Mouse (Mus musculus): ENCODE data around the gene Hist1h2bb. TPM values are rescaled to one million over a fixed set of nuclear protein-coding genes. Genes with fewer than 3 reads are reported as not detected.

Gene Hist1h2bb
- polyA plus RNA-seq, 1 experiment from 2014 or later, result 4.6 TPM

GRCm38 (mm10) chr13:23705751-23706356 lies 40.7 kb upstream of the Hist1h2bb start:
- no peak overlapping the region for H3K4me2 ChIP-seq
- no peak overlapping the region for H3K4me3 ChIP-seq (ENCODE audit: low read depth, low read length)
- 0 out of 2 replicates have a peak, but pooled peaks cover 4% of the 10 kb centered on the region for H3K27me3 ChIP-seq (replicated peaks; ENCODE audit: control insufficient read depth, insufficient read depth, low read length)
- WGBS, result 81% methylated on average over 7 of the region's 7 CpGs
- H3K4me1 ChIP-seq (replicated peaks; ENCODE audit: control insufficient read depth, insufficient read depth, low read length), result peaks cover 8% of the 10 kb centered on the region
- no peak for ATAC-seq (replicated peaks; ENCODE audit: low FRiP score)
- H3K9me3 ChIP-seq (ENCODE audit: control insufficient read depth, low read length), result no peaks in the 10 kb centered on the region
- H3K9ac ChIP-seq (ENCODE audit: low read depth, low read length), result no peak overlapping the region
- DNase-seq (ENCODE audit: low spot score), result peak; percentile 27
- H3K36me3 ChIP-seq (ENCODE audit: control insufficient read depth, insufficient read depth, low read length), result no peaks in the 10 kb centered on the region
- H3K27ac ChIP-seq (ENCODE audit: low read depth, low read length), result no peak overlapping the region

GRCm38 (mm10) chr13:23706771-23707170 lies 39.8 kb upstream of the Hist1h2bb start:
- 88% methylated on average over 12 of the region's 12 CpGs for WGBS

GRCm38 (mm10) chr13:23708041-23708440 lies 38.5 kb upstream of the Hist1h2bb start:
- 0 out of 2 replicates have a peak, but pooled peaks cover 4% of the 10 kb centered on the region for H3K27me3 ChIP-seq (replicated peaks; ENCODE audit: control insufficient read depth, insufficient read depth, low read length)
- no peak overlapping the region for H3K9ac ChIP-seq (ENCODE audit: low read depth, low read length)
- DNase-seq (ENCODE audit: low spot score) (peak; percentile 25), ATAC-seq (replicated peaks; ENCODE audit: low FRiP score) (no peak)
- H3K4me1 ChIP-seq (replicated peaks; ENCODE audit: control insufficient read depth, insufficient read depth, low read length), result peaks cover 5% of the 10 kb centered on the region
- no peaks in the 10 kb centered on the region for H3K9me3 ChIP-seq (ENCODE audit: control insufficient read depth, low read length)
- no peaks in the 10 kb centered on the region for H3K36me3 ChIP-seq (ENCODE audit: control insufficient read depth, insufficient read depth, low read length)
- H3K27ac ChIP-seq (ENCODE audit: low read depth, low read length), result no peak overlapping the region
- WGBS, result 77% methylated on average over 4 of the region's 4 CpGs
- no peak overlapping the region for H3K4me2 ChIP-seq
- no peak overlapping the region for H3K4me3 ChIP-seq (ENCODE audit: low read depth, low read length)

More at GRCm38 (mm10) chr13:23706771-23707170, 39.8 kb upstream of the Hist1h2bb start:
- H3K4me3 ChIP-seq (ENCODE audit: low read depth, low read length), result no peak overlapping the region
- no peak for ATAC-seq (replicated peaks; ENCODE audit: low FRiP score)
- H3K27ac ChIP-seq (ENCODE audit: low read depth, low read length), result no peak overlapping the region
- 0 out of 2 replicates have a peak, but pooled peaks cover 4% of the 10 kb centered on the region for H3K27me3 ChIP-seq (replicated peaks; ENCODE audit: control insufficient read depth, insufficient read depth, low read length)
- H3K36me3 ChIP-seq (ENCODE audit: control insufficient read depth, insufficient read depth, low read length), result no peaks in the 10 kb centered on the region
- no peak for DNase-seq (ENCODE audit: low spot score)
- no peak overlapping the region for H3K4me2 ChIP-seq
- no peak overlapping the region for H3K9ac ChIP-seq (ENCODE audit: low read depth, low read length)
- no peaks in the 10 kb centered on the region for H3K9me3 ChIP-seq (ENCODE audit: control insufficient read depth, low read length)
- H3K4me1 ChIP-seq (replicated peaks; ENCODE audit: control insufficient read depth, insufficient read depth, low read length), result peaks cover 5% of the 10 kb centered on the region

- peak; percentile 16 for DNase-seq (ENCODE audit: low spot score)
- no peak for ATAC-seq (replicated peaks; ENCODE audit: low FRiP score)
- H3K4me1 ChIP-seq (replicated peaks; ENCODE audit: control insufficient read depth, insufficient read depth, low read length), result peaks cover 5% of the 10 kb centered on the region
- 74% methylated on average over 4 of the region's 4 CpGs for WGBS
- H3K27me3 ChIP-seq (replicated peaks; ENCODE audit: control insufficient read depth, insufficient read depth, low read length), result 0 out of 2 replicates have a peak, but pooled peaks cover 4% of the 10 kb centered on the region
- H3K36me3 ChIP-seq (ENCODE audit: control insufficient read depth, insufficient read depth, low read length), result no peaks in the 10 kb centered on the region
- H3K27ac ChIP-seq (ENCODE audit: low read depth, low read length), result no peak overlapping the region
- H3K9me3 ChIP-seq (ENCODE audit: control insufficient read depth, low read length), result no peaks in the 10 kb centered on the region
- no peak overlapping the region for H3K4me3 ChIP-seq (ENCODE audit: low read depth, low read length)
- H3K4me2 ChIP-seq, result no peak overlapping the region
- no peak overlapping the region for H3K9ac ChIP-seq (ENCODE audit: low read depth, low read length)
Observed at GRCm38 (mm10) chr13:23708654-23709053, 37.9 kb upstream of the Hist1h2bb start.

GRCm38 (mm10) chr13:23709714-23710373 lies 36.7 kb upstream of the Hist1h2bb start:
- DNase-seq (ENCODE audit: low spot score), result no peak

GRCm38 (mm10) chr13:23710374-23711089 lies 36.0 kb upstream of the Hist1h2bb start, which contains the start of gene Hfe:
Gene Hfe, minus strand, starts transcription at chr13:23710854.
- ATAC-seq (replicated peaks; ENCODE audit: low FRiP score) (0 out of 2 replicates have a peak, but pooled peaks have one; percentile 47), DNase-seq (ENCODE audit: low spot score) (peak; percentile 62)
- 2% methylated on average over 17 of the region's 17 CpGs for WGBS
- H3K27ac ChIP-seq (ENCODE audit: low read depth, low read length), result no peak within 1 kb of the TSS
- no peaks in the 10 kb centered on the region for H3K9me3 ChIP-seq (ENCODE audit: control insufficient read depth, low read length)
- peak within 1 kb of the TSS; percentile 41 for H3K4me3 ChIP-seq (ENCODE audit: low read depth, low read length)
- H3K4me2 ChIP-seq, result peak within 1 kb of the TSS; percentile 71
- peak within 1 kb of the TSS; percentile 63 for H3K9ac ChIP-seq (ENCODE audit: low read depth, low read length)
- H3K27me3 ChIP-seq (replicated peaks; ENCODE audit: control insufficient read depth, insufficient read depth, low read length), result 0 out of 2 replicates have a peak, but pooled peaks cover 4% of the 10 kb centered on the region
- H3K4me1 ChIP-seq (replicated peaks; ENCODE audit: control insufficient read depth, insufficient read depth, low read length), result peaks cover 5% of the 10 kb centered on the region; the same call in 1 of the 2 replicates
- no peaks in the 10 kb centered on the region for H3K36me3 ChIP-seq (ENCODE audit: control insufficient read depth, insufficient read depth, low read length)

More at GRCm38 (mm10) chr13:23709714-23710373, 36.7 kb upstream of the Hist1h2bb start:
- no peaks in the 10 kb centered on the region for H3K9me3 ChIP-seq (ENCODE audit: control insufficient read depth, low read length)
- H3K4me2 ChIP-seq, result peak overlapping the region; percentile 71
- peak overlapping the region; percentile 41 for H3K4me3 ChIP-seq (ENCODE audit: low read depth, low read length)
- 0 out of 2 replicates have a peak, but pooled peaks cover 4% of the 10 kb centered on the region for H3K27me3 ChIP-seq (replicated peaks; ENCODE audit: control insufficient read depth, insufficient read depth, low read length)
- no peaks in the 10 kb centered on the region for H3K36me3 ChIP-seq (ENCODE audit: control insufficient read depth, insufficient read depth, low read length)
- WGBS, result 38% methylated on average over 14 of the region's 15 CpGs
- H3K9ac ChIP-seq (ENCODE audit: low read depth, low read length), result peak overlapping the region; percentile 63
- H3K27ac ChIP-seq (ENCODE audit: low read depth, low read length), result no peak overlapping the region
- no peak for ATAC-seq (replicated peaks; ENCODE audit: low FRiP score)
- peaks cover 5% of the 10 kb centered on the region; the same call in 1 of the 2 replicates for H3K4me1 ChIP-seq (replicated peaks; ENCODE audit: control insufficient read depth, insufficient read depth, low read length)

- 43% methylated on average over 5 of the region's 5 CpGs for WGBS
- Histone ChIP-seq H3K27ac (ENCODE audit: low read depth, low read length) (no peak overlapping the region), H3K9me3 (ENCODE audit: control insufficient read depth, low read length) (no peaks in the 10 kb centered on the region), H3K4me3 (ENCODE audit: low read depth, low read length) (no peak overlapping the region), H3K4me2 (no peak overlapping the region), H3K36me3 (ENCODE audit: control insufficient read depth, insufficient read depth, low read length) (no peaks in the 10 kb centered on the region), H3K4me1 (replicated peaks; ENCODE audit: control insufficient read depth, insufficient read depth, low read length) (0 out of 2 replicates have a peak, but pooled peaks cover 4% of the 10 kb centered on the region), H3K27me3 (replicated peaks; ENCODE audit: control insufficient read depth, insufficient read depth, low read length) (no peaks in the 10 kb centered on the region), H3K9ac (ENCODE audit: low read depth, low read length) (no peak overlapping the region)
- no peak for ATAC-seq (replicated peaks; ENCODE audit: low FRiP score)
- DNase-seq (ENCODE audit: low spot score), result no peak
Observed at GRCm38 (mm10) chr13:23716261-23717042, 30.1 kb upstream of the Hist1h2bb start.

- H3K27me3 ChIP-seq (replicated peaks; ENCODE audit: control insufficient read depth, insufficient read depth, low read length), result no peaks in the 10 kb centered on the region
- DNase-seq (ENCODE audit: low spot score) (no peak), ATAC-seq (replicated peaks; ENCODE audit: low FRiP score) (no peak)
- no peak overlapping the region for H3K4me2 ChIP-seq
- no peak overlapping the region for H3K27ac ChIP-seq (ENCODE audit: low read depth, low read length)
- 50% methylated on average over 11 of the region's 11 CpGs for WGBS
- no peak overlapping the region for H3K4me3 ChIP-seq (ENCODE audit: low read depth, low read length)
- H3K9ac ChIP-seq (ENCODE audit: low read depth, low read length), result no peak overlapping the region
- H3K4me1 ChIP-seq (replicated peaks; ENCODE audit: control insufficient read depth, insufficient read depth, low read length), result 0 out of 2 replicates have a peak, but pooled peaks cover 4% of the 10 kb centered on the region
- no peaks in the 10 kb centered on the region for H3K9me3 ChIP-seq (ENCODE audit: control insufficient read depth, low read length)
- no peaks in the 10 kb centered on the region for H3K36me3 ChIP-seq (ENCODE audit: control insufficient read depth, insufficient read depth, low read length)
Observed at GRCm38 (mm10) chr13:23717176-23717575, 29.4 kb upstream of the Hist1h2bb start.

Data from liver, embryonic 11.5 days (tissue).